Mouse (Mus musculus) ovary, postnatal 10 days (tissue): ENCODE data around the gene Cfap58.

ENCODE experiments used
- DNase-seq: peaks from one replicate; pipeline ENCODE4 v3.0.0; 2022; ENCODE audit warnings: low spot score

Cfap58 gene

DNA sequence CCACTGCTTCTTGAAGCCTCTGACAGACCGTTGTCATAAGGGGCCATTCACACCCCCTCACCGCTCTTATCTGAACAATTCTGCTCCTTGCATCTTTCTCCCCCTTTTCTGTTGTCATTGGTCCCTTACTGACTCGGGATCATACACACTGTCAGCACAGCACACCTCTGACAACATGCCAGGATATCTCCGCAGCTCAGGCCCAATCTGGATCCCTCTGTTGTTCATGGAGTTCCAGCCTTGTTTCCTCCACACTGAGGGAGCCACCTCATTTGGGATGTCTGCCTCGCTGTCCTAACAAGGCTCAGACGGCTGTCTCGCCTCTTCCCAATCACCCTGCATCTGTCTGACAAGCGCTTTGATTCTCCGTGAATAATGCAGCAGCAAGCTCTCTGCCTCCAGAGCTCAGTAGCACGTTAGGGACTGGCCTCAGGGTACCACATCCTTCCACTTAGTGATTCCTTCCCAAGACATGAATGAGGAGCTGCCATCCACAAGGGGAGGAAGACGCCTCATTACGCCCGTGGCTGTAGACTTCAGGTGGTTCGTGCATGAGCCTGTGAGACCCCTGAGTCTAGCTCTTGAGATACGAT is 40.7 kb downstream of the Cfap58 start:
- no peak for DNase-seq

DNA sequence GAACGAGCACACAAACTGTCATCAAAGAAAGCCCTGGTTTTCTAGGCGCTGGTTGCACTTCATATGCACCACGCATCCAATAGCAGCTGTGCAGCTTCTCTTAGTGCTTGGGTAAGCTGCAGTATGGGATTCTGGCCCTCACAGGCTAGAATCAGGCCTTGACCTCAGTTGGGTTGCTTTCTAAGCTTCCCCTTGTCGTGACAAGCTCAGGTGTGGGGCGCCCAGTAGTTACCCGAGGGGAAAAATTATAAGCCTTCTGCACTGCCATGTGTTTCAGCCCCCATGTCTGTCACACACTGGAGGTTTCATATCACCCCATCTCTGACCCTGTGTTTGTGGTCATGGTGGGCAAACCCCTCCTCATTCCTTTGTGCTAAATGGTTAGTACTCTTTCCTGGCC is 42.0 kb downstream of the Cfap58 start:
- DNase-seq, result no peak

GRCm38 (mm10) chr19:47980241-47980640 is 42.8 kb downstream of the Cfap58 start:
- DNase-seq, result no peak

GRCm38 (mm10) chr19:47985606-47986213 is 48.2 kb downstream of the Cfap58 start:
- DNase-seq, result no peak

DNA sequence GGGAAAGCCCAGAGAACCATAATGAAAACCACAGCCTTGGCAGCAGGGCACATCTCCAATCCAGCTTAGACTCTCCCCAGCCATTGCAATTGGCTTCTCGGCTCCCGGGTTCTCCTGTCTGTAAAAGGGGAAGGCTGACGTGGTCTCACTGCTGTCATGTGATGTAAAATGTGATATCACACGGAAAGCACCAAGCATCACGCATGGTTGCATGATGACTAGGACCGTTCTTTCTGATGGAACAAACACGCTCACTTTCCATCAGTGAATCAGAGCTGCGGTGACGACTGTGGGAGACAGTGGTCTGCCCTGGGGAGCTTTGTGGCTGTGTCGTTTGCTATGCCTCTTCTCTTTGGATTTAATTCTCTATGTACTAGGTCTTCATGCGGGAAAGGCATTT is 50.5 kb downstream of the Cfap58 start:
- no peak for DNase-seq

DNA sequence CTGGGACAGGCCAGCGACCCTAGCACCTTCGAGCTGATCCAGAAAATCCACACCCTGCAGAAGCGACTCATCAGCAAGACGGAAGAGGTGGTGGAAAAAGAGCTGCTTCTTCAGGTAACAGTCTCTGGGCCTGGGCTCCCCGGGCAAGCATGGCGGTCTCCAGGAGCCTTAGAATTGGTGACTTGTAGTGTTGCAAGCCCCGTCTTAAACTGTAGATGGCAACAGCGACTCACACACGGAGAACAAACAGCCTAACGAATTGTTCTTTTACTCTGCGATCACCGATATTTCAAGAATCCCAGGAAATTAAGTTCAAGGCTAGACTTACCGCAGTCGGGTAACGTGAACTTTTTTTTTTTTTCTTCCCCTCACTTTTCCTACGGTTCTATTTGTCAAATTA is 51.0 kb downstream of the Cfap58 start:
- no peak for DNase-seq

DNA sequence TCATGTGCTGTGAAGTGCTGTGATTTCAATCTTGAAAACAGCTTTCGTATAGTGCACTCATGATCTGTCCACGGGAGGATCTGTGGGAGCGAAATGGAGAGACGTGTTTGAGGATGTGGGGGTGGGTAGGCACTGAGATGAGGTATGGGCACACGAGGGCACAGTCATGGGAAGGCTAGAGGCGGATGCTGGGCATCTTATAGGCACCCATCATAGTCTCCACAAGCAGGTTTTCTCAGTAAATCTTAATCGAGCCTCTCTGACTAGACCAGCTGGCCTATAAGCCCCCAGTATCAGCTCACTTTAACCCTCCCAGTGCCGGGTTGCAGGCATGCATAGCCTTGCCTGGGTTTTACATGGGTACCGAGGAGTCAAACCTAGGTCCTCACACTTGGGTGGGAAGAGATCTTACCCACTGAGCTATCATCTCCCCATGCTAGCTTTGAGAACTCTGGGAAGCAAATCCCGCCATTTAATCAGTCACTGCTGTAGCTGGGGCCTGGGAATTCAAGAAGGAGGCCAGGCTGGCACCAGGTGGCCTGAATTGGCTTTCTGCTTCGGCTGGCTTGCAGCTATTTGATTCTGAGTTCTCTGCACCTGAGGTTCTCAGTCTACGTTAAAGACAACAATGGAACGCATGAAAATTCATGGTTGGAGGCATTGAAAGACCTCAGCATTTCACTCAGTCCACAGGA is 51.6 kb downstream of the Cfap58 start:
- DNase-seq, result no peak

- DNase-seq, result no peak
Observed at GRCm38 (mm10) chr19:47989575-47989891, 52.1 kb downstream of the Cfap58 start.

- DNase-seq, result no peak
Observed at GRCm38 (mm10) chr19:48001240-48001639, 63.8 kb downstream of the Cfap58 start.

DNA sequence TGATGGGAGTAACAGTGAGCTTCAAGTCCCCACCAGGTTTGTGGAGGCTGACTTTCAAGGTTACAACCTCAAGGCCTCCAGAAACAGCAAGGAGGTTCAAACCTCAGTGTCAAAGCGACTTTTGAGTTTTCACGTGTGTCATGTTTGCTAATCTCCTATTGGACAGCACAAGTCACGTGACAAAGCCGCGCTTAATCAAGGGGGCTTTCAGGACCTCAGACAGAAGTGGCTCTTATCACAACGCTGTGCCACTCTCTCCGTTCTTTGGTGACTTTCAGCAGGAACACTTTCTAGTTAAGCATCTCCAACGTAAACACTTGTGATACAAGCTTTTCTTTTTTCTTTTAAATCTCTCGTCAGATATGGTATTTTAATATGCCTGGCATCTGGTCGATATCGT is 64.3 kb downstream of the Cfap58 start:
- DNase-seq, result no peak

- DNase-seq, result no peak
Observed at GRCm38 (mm10) chr19:48008771-48009413, 71.4 kb downstream of the Cfap58 start.

- no peak for DNase-seq
Observed at GRCm38 (mm10) chr19:48009586-48010331, 72.3 kb downstream of the Cfap58 start.

DNA sequence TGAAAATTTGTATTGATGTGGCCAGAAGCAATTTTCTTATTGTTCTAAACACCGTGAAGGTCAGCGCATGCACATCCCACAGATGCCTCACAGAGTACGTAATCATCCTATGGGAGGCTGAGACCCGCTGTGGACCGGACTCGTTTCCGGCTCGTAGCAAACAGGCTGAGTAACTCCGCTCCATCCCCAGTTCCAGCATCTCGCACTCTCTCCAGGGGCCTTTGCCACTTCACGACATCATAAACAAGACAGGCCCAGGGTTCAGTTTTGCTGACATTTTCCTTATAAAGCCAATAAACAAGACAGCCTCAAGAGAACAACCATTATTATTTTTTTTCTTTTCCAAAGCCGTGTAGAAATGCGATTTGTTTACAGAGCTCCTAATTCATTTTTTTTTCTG is 82.6 kb downstream of the Cfap58 start:
- DNase-seq, result no peak

GRCm38 (mm10) chr19:48021435-48021834 is 84.0 kb downstream of the Cfap58 start:
- no peak for DNase-seq

DNA sequence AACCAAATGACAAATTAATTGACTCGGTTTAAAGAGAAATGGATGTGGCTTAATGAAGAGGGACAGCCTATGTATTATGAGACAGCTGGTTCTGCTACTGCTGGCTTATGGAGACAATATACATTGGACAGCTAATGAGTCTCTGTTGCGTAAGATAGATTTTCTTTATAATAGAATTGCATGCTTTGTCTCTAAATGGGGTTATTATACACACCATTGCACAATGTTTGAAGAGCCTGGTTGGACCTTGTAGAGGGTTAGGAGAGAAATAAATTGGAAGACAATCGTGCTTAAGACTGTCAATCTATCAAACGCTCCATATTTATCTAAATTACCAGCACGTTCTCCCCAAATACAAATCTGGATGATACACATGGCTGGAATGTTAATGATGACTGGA is 85.3 kb downstream of the Cfap58 start:
- DNase-seq, result no peak

DNA sequence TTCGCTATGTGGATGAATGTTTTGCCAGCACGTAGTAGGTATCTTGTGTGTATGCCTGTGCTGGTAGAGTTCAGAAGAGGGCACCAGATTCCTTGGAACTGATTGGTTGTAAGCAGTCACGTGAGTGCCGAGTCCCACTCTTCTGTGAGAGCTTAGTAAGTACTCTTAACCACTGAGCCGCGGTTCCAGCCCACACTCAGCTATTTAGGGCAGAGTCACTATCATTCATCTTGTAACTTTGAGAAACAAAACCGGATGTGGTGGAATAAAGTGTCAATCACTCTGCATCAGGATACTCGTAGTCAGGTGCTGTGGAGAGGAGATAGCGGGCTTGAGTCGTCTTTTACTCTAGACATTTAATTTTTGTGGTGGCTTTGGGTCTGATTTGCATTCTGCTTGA is 86.3 kb downstream of the Cfap58 start:
- DNase-seq, result no peak

DNA sequence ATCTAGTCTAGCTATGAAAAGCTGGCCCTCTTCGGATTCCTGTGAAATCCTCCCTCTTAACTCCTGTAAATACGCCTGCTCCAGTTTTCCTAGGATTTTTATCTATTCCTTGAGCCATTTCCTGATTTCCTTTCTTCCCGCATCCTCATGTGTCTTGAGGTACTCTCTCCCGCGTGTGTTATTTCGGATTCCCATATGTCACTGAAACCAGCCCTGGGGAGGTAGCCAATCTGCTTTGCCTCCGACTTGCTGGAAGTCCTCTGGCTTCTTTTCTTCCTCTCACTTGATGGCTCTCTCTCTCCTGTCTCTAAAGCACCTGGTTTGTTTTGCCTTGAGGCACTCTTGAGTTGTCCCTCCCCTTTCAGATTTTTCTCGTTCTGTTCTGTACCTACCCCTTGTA is 87.9 kb downstream of the Cfap58 start:
- no peak for DNase-seq

- no peak for DNase-seq
Observed at GRCm38 (mm10) chr19:48026882-48027281, 89.4 kb downstream of the Cfap58 start.

DNA sequence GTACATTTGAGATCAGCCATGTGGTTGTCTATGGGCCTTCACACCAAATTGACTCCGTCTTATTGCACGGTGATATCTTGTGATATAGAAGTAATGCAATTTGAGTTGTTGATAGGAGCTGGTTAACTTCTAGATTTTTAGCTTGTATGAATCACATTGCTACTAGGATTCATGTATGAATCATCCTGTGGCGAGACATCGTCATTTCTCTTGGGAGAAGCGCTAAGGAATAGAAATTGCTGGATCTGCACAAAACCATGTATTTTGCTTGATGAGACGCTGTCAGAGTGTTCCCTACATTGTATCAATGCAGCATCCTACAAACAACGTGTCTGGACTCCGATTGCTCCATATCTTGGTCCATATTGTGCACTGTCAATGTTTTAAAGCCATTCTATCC is 102.1 kb downstream of the Cfap58 start:
- DNase-seq, result no peak

DNA sequence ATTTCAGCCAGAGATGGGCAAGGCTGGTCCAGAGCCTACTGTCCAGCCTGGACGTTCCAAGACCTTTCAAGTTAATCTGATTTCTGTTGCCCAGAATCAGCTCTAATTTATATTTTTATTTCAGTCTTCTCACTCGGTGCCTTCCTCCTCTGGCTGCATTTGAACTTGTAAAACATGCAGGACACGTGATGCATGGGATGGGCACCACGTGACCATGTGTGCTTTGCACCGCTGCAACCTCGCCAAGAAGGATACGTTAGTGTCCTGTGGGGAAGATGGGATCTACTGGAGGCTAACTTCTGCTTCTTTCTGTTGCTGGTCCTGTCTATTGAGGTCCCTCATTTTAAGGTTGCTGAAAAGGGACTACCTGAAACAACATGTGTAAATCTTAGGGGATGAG is 109.8 kb downstream of the Cfap58 start:
- no peak for DNase-seq

DNA sequence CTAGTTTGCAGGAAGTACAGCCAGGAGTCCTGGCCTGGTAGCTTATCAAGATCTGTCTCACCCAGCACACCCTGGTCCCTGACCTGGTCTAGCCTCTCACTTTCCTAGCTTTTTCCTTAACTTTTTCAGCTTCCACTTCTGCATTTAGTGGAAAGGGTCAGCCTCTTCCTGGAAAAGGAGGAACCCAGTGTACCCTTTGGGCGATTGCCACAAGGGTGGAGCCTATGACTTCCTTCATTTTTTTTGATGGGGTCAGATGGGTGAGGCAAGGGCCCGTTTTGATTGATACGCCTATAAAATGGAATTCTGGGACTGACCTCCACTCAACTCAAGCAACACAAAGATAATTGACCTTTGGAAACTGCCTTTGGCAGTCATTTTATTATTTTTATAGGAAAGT is 111.9 kb downstream of the Cfap58 start:
- no peak for DNase-seq

DNA sequence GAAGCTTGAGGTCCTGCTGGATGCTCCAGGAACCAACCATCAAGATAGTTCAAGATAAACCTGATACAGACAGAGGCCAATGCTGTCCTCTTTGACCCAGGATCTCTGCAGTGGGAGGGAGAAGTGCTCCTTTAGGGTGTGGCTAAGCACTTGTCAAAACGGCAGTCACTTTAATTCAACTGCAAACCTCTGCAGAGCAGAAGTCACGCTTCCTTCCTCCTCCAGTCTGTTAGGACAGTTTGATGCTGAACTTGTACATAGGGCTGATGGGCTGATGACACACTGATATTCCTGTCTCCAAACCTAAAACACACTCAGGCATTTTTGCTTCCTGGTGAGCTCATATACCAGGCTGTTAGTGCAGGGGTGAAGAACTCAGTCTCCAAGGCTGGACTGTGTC is 125.8 kb downstream of the Cfap58 start:
- no peak for DNase-seq

GRCm38 (mm10) chr19:48079718-48080117 is 142.2 kb downstream of the Cfap58 start:
- no peak for DNase-seq
